Mouse (Mus musculus): ENCODE results near the gene Ngrn. TPM values are rescaled to one million over a fixed set of nuclear protein-coding genes. Genes with fewer than 3 reads are reported as not detected.

Gene Ngrn
- polyA plus RNA-seq, 1 experiment from 2014 or later: 56.3 TPM

DNA sequence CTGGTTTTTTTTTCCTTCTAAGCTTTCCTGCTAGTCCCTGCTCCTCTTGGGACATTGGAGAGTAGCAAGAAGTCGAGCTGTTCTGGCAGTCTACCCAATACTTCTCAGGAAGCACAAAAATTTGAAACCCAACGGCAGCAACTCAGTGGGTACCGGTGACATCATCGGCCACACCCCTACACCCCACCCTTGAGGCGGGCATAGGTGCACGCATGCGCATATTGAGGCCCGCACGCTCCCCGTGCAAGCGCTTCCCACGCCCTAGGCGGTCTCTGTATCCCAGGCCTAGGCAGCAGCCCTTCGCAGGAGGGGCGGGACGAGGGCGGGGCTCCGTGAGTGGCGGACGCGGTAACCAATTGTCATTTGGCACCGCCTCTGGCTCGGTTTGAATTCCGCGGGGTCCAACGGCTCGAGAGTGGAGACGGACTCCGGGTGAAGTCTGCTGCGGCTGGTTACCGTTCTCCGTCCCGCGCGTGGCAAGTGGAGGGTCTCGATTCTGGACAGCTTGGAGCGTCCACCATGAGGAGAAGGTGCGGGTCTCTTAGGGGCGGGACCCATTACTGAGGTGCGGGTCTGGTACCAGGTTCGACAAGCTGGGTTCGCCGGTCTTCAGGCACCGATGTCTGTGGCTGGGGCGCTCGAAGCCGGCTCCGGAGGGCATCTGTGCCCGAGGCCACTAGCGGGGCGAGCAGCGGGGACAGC lies 33.2 kb downstream of the Ngrn start, which contains the start of gene Prc1:
Gene Prc1, plus strand, starts transcription at position 389 of the 702 bp plus-strand sequence.
- Histone ChIP-seq H3K36me3 (ENCODE audit: poor library complexity, severe bottlenecking) (peaks cover 18% of the 10 kb centered on the region), H3K9me3 (replicated peaks) (no peaks in the 10 kb centered on the region), H3K27me3 (no peaks in the 10 kb centered on the region), H3K4me3 (peak within 1 kb of the TSS; percentile 86), H3K4me2 (peak within 1 kb of the TSS; percentile 86), H3K9ac (peak within 1 kb of the TSS; percentile 86), H3K4me1 (peaks cover 28% of the 10 kb centered on the region), H3K27ac (peak within 1 kb of the TSS; percentile 66)
- peak; percentile 99 for ATAC-seq
- under 1% methylated on average over 52 of the region's 52 CpGs for WGBS

DNA sequence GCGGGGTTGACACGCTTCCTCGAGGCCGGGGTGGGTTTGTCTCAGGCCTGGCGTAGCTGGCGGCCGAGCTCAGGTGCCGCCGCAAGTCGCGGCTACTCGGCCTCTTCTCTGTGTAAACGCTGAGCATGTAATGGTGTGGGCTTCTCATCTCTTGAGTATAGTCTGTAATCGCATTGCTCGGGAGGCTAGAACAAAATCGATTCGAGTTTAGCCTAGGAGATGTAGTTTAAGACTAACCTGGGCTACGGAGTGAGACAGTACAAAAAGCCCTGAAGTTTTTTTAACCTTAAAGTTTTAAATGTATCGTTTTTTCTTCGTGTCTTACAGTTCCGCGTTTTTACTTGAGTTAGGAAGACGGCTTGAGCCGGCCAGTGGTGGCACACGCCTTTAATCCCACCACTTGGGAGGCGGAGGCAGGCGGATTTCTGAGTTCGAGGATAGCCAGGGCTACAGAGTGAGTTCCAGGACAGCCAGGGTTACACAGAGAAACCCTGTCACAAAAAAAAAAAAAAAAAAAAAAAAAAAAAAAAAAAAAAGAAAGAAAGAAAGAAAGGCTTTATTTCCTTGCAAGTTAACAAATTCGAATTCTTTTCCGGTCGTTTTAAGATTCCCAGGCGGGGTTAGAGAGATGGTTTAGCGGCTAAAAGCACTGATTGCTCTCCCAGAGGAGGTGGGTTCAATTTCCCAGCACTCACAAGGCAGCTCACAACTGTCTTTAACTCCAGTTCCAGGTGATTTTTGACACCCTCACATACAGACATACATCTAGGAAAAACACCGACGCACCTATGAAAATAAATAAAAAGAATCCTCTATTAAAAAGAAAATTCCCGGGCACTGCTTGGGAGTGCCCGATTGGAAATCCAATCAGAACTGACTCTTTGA lies 34.0 kb downstream of the Ngrn start:
- Histone ChIP-seq H3K9me3 (replicated peaks) (no peaks in the 10 kb centered on the region), H3K4me1 (peaks cover 28% of the 10 kb centered on the region), H3K27me3 (no peaks in the 10 kb centered on the region), H3K36me3 (ENCODE audit: poor library complexity, severe bottlenecking) (peaks cover 20% of the 10 kb centered on the region), H3K27ac (peak overlapping the region; percentile 66), H3K9ac (peak overlapping the region; percentile 86), H3K4me2 (peak overlapping the region; percentile 86), H3K4me3 (peak overlapping the region; percentile 86)
- peak; percentile 57 for ATAC-seq
- WGBS: 9% methylated on average over 37 of the region's 37 CpGs

DNA sequence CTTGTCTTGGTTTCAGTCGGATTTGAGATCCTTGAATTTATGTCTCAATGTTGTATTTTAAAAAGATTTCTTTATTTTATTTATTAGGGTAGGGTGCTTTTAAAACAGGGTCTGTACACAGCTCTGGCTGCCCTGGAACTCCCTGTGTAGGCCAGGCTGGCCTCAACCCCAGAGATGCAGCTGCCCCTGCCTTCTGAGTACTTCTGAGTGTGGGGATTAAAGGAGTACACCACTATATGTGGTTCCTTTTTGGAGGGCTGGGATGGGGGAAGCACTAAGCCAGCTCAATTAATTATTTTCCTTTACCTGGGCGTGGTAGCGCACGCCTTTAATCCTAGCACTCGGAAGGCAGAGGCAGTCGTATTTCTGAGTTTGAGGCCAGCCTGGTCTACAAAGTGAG lies 35.4 kb downstream of the Ngrn start:
- Histone ChIP-seq H3K9ac (0 out of 2 replicates have a peak overlapping the region, but pooled peaks have one; percentile 9), H3K9me3 (replicated peaks) (no peaks in the 10 kb centered on the region), H3K4me1 (peaks cover 28% of the 10 kb centered on the region), H3K4me2 (peak overlapping the region; percentile 86), H3K27me3 (no peaks in the 10 kb centered on the region), H3K36me3 (ENCODE audit: poor library complexity, severe bottlenecking) (peaks cover 20% of the 10 kb centered on the region), H3K27ac (no peak overlapping the region), H3K4me3 (peak overlapping the region; percentile 86)
- 91% methylated on average over 6 of the region's 6 CpGs for WGBS
- no peak for ATAC-seq

DNA sequence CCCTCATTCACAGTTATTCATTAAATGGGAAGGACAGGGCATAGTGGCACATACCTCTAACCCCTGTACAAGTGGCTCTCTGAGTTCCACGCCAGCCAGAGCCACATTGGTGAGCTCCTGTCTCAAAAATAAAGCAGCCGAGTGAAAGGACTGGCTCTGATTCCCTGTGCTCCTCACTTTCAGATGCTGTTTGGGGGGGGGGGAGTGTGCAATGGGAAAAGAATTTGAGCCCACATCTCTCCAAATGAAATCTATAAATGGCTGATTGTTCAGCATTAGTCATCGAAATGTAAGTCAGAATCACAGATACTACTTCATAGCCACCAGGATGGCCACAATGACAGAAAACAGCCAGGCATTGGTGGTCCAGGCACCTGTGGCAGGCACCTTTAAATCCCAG lies 36.0 kb downstream of the Ngrn start:
- Histone ChIP-seq H3K27me3 (no peaks in the 10 kb centered on the region), H3K27ac (no peak overlapping the region), H3K9me3 (replicated peaks) (no peaks in the 10 kb centered on the region), H3K4me2 (peak overlapping the region; percentile 86), H3K36me3 (ENCODE audit: poor library complexity, severe bottlenecking) (peaks cover 25% of the 10 kb centered on the region), H3K4me3 (no peak overlapping the region; the same call in 1 of the 2 replicates), H3K9ac (no peak overlapping the region; the same call in 1 of the 2 replicates), H3K4me1 (peaks cover 28% of the 10 kb centered on the region)
- 76% methylated on average over 3 of the region's 3 CpGs for WGBS
- ATAC-seq: no peak

DNA sequence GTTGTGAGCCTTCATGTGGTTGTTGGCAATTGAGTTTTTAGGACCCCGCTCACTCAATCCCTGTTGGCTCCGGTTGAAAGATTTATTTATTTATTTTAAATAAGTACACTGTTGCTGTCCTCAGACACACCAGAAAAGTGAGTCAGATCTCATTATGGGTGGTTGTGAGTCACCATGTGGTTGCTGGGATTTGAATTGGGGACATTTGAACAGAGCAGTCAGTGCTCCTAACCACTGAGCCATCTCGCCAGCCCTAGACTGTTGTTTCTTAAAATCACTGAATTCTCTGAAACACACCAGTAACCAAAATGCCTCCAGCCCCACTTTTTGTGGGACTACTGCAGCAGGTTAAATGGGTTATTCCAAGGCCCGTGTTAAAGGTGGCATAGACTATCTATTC lies 37.7 kb downstream of the Ngrn start:
- H3K36me3 ChIP-seq (ENCODE audit: poor library complexity, severe bottlenecking): peaks cover 38% of the 10 kb centered on the region
- no peak overlapping the region for H3K4me2 ChIP-seq
- no peak overlapping the region for H3K27ac ChIP-seq
- H3K9me3 ChIP-seq (replicated peaks): no peaks in the 10 kb centered on the region
- WGBS: 94% methylated on average over 4 of the region's 4 CpGs
- ATAC-seq: no peak
- no peak overlapping the region for H3K9ac ChIP-seq
- H3K27me3 ChIP-seq: no peaks in the 10 kb centered on the region
- H3K4me3 ChIP-seq: no peak overlapping the region
- peaks cover 28% of the 10 kb centered on the region for H3K4me1 ChIP-seq

DNA sequence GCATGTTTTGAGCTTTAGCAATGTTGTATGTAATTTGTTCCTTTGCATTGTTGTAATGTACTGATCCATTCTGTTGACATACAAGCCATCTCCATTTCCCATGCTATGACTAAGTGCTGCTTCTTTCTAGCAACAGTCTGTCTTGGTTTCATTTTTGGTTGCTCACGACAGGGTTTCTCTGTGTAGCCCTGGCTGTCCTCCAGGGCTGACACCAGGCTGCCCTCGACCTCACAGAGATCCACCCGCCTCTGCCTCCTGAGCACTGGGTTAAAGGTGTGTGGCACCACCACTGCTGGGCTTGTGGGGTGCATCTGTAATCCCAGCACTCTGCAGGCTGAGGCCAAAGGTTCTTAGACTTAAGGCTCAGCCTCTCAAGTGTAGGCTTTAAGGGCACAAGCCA lies 38.6 kb downstream of the Ngrn start:
- WGBS: 91% methylated on average over 3 of the region's 3 CpGs
- Histone ChIP-seq H3K27me3 (no peaks in the 10 kb centered on the region), H3K36me3 (ENCODE audit: poor library complexity, severe bottlenecking) (peaks cover 46% of the 10 kb centered on the region), H3K9ac (no peak overlapping the region; the same call in 1 of the 2 replicates), H3K9me3 (replicated peaks) (no peaks in the 10 kb centered on the region), H3K27ac (no peak overlapping the region), H3K4me2 (no peak overlapping the region), H3K4me3 (no peak overlapping the region), H3K4me1 (peaks cover 28% of the 10 kb centered on the region)
- no peak for ATAC-seq

DNA sequence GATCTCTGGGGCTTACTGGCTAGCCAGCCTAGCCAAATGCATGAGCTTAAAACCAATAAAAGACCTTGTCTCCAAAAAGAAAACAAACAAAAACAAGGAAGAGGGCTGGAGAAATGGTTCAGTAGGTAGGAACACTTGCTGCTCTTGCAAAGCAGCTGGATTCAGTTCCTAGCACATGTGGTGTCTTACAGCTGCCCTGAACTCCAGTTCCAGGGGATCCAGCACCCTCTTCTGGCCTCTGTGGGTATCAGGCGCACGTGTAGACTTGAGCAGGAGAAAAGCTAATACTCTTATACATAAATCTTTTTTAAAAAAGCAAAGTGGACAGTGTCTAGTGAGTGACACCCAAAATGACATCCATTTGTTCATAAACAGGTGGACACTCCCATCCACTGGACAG lies 40.5 kb downstream of the Ngrn start:
- no peak overlapping the region for H3K9ac ChIP-seq
- no peaks in the 10 kb centered on the region for H3K27me3 ChIP-seq
- no peak for ATAC-seq
- 80% methylated on average over 2 of the region's 2 CpGs for WGBS
- H3K4me1 ChIP-seq: peaks cover 14% of the 10 kb centered on the region
- no peak overlapping the region for H3K4me2 ChIP-seq
- H3K36me3 ChIP-seq (ENCODE audit: poor library complexity, severe bottlenecking): peaks cover 66% of the 10 kb centered on the region
- H3K9me3 ChIP-seq (replicated peaks): no peaks in the 10 kb centered on the region
- no peak overlapping the region for H3K4me3 ChIP-seq
- H3K27ac ChIP-seq: no peak overlapping the region

DNA sequence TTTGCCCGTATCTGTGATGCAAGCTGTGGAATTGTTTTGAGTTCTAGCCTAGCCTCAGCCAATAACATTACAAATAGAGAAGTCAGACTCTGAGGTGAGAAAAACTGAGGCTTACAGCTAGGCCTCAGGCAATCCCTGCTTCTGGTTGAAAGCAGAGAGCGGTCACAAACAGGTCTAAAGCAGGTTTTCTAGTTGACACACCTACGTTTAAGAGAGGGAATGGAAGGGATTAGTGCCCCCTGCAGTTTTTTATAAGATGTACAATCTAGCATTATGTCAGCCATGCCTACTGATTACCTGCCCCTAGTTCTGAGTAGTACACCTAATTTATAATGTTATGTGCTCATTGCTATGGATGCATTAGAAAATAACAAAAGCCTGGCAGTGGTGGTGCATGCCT lies 46.8 kb downstream of the Ngrn start:
- H3K9ac ChIP-seq: no peak overlapping the region
- 75% methylated on average over 3 of the region's 3 CpGs for WGBS
- H3K27me3 ChIP-seq: no peaks in the 10 kb centered on the region
- no peak overlapping the region for H3K27ac ChIP-seq
- H3K4me2 ChIP-seq: no peak overlapping the region
- H3K4me1 ChIP-seq: no peaks in the 10 kb centered on the region
- no peak for ATAC-seq
- no peaks in the 10 kb centered on the region for H3K9me3 ChIP-seq (replicated peaks)
- peaks cover 95% of the 10 kb centered on the region for H3K36me3 ChIP-seq (ENCODE audit: poor library complexity, severe bottlenecking)
- no peak overlapping the region for H3K4me3 ChIP-seq

DNA sequence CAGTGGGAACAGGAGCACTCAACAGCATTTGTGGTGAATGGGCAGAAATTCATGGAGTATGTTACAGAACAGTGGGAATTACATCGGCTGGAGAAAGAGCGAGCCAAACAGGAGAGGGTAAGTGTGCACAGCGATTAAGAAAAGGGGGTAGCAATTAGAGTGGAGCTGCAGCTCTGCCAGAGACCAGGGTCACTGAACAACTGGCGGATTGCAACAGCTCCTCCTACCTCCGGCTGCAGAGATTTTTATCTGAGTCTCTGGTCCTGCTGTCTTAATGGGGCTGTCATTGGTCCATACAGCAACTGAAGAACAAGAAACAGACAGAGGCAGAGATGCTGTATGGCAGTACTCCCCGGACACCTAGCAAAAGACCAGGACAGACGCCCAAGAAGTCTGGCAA lies 49.8 kb downstream of the Ngrn start:
- H3K36me3 ChIP-seq (ENCODE audit: poor library complexity, severe bottlenecking): peaks cover 97% of the 10 kb centered on the region

More for the DNA sequence above, 49.8 kb downstream of the Ngrn start:
- no peak overlapping the region for H3K27ac ChIP-seq
- no peaks in the 10 kb centered on the region for H3K4me1 ChIP-seq
- H3K27me3 ChIP-seq: no peaks in the 10 kb centered on the region
- H3K9ac ChIP-seq: no peak overlapping the region
- WGBS: 82% methylated on average over 7 of the region's 7 CpGs
- no peaks in the 10 kb centered on the region for H3K9me3 ChIP-seq (replicated peaks)
- H3K4me2 ChIP-seq: no peak overlapping the region
- ATAC-seq: no peak
- H3K4me3 ChIP-seq: no peak overlapping the region

Other genes with a start within 250 kb of the Ngrn start
- 20.6 and 23.1 TPM in 2 replicates for gene Zfp710, start 236.4 kb upstream of the Ngrn start, polyA plus RNA-seq (2015; fragmentation: Nextera tagmentation; extraction: Ambion mirVana)
- 351 and 386 TPM in 2 replicates for gene Idh2, start 145.8 kb upstream of the Ngrn start, polyA plus RNA-seq (2015; fragmentation: Nextera tagmentation; extraction: Ambion mirVana)
- 20.7 and 22.3 TPM in 2 replicates for gene Sema4b, start 74.4 kb upstream of the Ngrn start, polyA plus RNA-seq (2015; fragmentation: Nextera tagmentation; extraction: Ambion mirVana)
- 34.4 and 37.8 TPM in 2 replicates for gene Cib1, start 28.4 kb upstream of the Ngrn start, polyA plus RNA-seq (2015; fragmentation: Nextera tagmentation; extraction: Ambion mirVana)
- 3.3 and 3.8 TPM in 2 replicates for gene Gdpgp1, start 28.4 kb upstream of the Ngrn start, polyA plus RNA-seq (2015; fragmentation: Nextera tagmentation; extraction: Ambion mirVana)
- 0.97 and 1.8 TPM in 2 replicates for gene Ttll13, start 14.8 kb upstream of the Ngrn start, polyA plus RNA-seq (2015; fragmentation: Nextera tagmentation; extraction: Ambion mirVana)
- gene Vps33b, start 8.4 kb downstream of the Ngrn start, polyA plus RNA-seq (2015; fragmentation: Nextera tagmentation; extraction: Ambion mirVana): 14.1 and 17.2 TPM in 2 replicates
- 166 and 178 TPM in 2 replicates for gene Prc1, start 33.2 kb downstream of the Ngrn start, polyA plus RNA-seq (2015; fragmentation: Nextera tagmentation; extraction: Ambion mirVana)
- 16.2 and 18.7 TPM in 2 replicates for gene Rccd1, start 63.2 kb downstream of the Ngrn start, polyA plus RNA-seq (2015; fragmentation: Nextera tagmentation; extraction: Ambion mirVana)
- gene Unc45a, start 79.8 kb downstream of the Ngrn start, polyA plus RNA-seq (2015; fragmentation: Nextera tagmentation; extraction: Ambion mirVana): 40.8 and 46.2 TPM in 2 replicates
- gene Hddc3, start 81.9 kb downstream of the Ngrn start, polyA plus RNA-seq (2015; fragmentation: Nextera tagmentation; extraction: Ambion mirVana): 22.3 and 23.9 TPM in 2 replicates
- gene Man2a2, start 110.2 kb downstream of the Ngrn start, polyA plus RNA-seq (2015; fragmentation: Nextera tagmentation; extraction: Ambion mirVana): 15.5 and 16.8 TPM in 2 replicates
- 4.0 and 4.1 TPM in 2 replicates for gene Fes, start 126.7 kb downstream of the Ngrn start, polyA plus RNA-seq (2015; fragmentation: Nextera tagmentation; extraction: Ambion mirVana)
- 3.0 and 3.4 TPM in 2 replicates for gene Furin, start 144.2 kb downstream of the Ngrn start, polyA plus RNA-seq (2015; fragmentation: Nextera tagmentation; extraction: Ambion mirVana)

Data from forebrain, embryonic 13.5 days (tissue).